Mouse (Mus musculus) thymus, postnatal 25 days (tissue): Measurements from ENCODE around the gene Tmem144.
"Not testable (repeated sequence)": the region's sequence is repeated elsewhere in the genome, so short reads cannot be mapped to it uniquely, and the experiment has no call there.

Source experiments
- DNase-seq: peaks from one replicate; pipeline ENCODE4 v3.0.0; 2022

The Tmem144 gene

DNA sequence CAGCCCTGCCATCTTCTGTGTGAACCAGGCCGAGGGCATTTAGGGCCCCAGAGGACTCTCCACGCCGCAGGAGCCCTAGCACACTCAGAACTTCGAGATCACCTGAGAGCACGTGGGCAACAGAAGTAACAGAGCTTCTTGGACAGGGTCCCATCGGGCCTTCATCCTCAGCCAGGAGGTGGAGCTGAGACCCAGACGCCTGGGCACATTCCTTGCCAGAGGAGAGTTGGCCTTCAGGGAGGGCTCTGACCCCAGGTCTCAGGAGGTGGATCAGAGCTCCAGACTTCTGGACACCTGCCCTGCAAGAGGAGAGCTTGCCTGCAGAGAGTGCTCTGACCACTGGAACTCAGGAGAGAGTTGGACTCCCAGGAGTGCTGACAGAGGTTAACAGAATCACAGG lies 51.8 kb downstream of the Tmem144 start:
- DNase-seq = not testable (repeated sequence)

- DNase-seq = no peak
Measured at GRCm38 (mm10) chr3:79792307-79792706, 60.3 kb downstream of the Tmem144 start.

DNA sequence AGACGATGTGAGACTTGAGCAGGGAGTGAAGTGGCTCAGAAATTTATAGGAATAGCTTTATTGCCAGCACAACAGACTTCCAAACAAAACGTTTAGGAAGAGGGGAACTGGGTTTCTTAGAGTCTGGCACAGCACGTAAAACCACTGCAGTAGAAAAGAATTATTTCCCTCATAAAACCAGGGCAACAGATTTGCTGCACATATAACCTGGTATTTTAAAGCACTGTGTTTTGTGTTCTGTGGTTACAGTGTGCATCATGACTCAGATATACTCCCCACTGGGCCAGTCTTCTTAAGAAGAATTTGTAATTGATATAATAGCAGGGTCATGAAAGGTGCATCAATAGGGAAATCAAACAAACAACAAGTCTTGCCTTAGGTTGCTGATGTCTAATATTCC lies 62.2 kb downstream of the Tmem144 start:
- no peak for DNase-seq

GRCm38 (mm10) chr3:79789554-79789953 lies 63.0 kb downstream of the Tmem144 start:
- DNase-seq = no peak

DNA sequence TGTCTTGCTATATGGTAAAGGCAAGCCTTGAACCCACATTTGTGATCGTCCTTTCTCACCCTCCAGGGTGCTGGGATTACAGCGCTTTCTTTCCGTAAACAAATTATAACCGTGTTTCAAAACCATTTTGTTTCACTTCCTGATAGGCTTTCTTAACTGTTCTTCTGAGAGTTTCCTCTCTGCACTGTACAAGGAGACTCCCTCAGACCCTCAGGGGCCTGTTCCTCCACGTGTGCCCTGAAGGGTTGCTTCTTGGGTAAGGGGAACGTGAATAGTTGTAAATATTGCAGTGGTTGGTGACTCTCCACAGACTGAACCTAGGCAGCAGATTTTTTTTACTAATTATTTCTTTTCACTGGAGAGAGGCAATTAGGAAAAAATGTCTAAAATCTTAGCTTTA lies 63.6 kb downstream of the Tmem144 start:
- DNase-seq = no peak

GRCm38 (mm10) chr3:79784362-79784736 lies 68.2 kb downstream of the Tmem144 start:
- no peak for DNase-seq

- no peak for DNase-seq
Measured at GRCm38 (mm10) chr3:79783630-79784361, 68.8 kb downstream of the Tmem144 start.

DNA sequence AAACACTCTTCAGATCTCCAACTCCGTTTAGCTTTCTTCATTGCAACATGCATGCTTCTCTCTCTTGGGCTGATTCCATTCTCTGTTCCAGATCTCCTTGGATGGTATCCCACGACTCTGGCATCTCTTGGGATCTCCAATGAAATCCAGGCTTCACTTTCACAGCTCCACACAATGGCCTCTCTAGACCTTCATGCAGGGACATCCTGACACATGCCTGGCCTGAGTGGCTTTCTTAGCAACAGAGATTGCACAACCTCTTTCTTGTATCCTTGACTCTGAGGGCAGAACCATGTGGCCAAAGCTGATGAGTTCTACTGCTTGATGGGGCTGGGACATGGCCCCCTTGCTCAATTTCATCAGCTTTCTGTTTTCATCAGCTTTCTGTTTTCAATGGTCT lies 79.9 kb downstream of the Tmem144 start:
- DNase-seq = no peak
